Mouse (Mus musculus): Measurements from ENCODE around the gene Mmgt1. TPM values are rescaled to one million over a fixed set of nuclear protein-coding genes. Genes with fewer than 3 reads are reported as not detected.

The Mmgt1 gene
- polyA plus RNA-seq, 1 experiment from 2014 or later = 52.1 TPM

GRCm38 (mm10) chrX:56597219-56597886, 516 bp downstream of the Mmgt1 start:
- no peaks in the 10 kb centered on the region for H3K9me3 ChIP-seq (ENCODE audit: control insufficient read depth, low read length)
- peak overlapping the region; percentile 78 for H3K27ac ChIP-seq (ENCODE audit: low read length)
- H3K4me2 ChIP-seq (ENCODE audit: low read length) = peak overlapping the region; percentile 50
- peak overlapping the region; percentile 74 for H3K9ac ChIP-seq (replicated peaks; ENCODE audit: low read depth, low read length)
- no peaks in the 10 kb centered on the region for H3K27me3 ChIP-seq (replicated peaks; ENCODE audit: control insufficient read depth, insufficient read depth, low read length)
- peak; percentile 71 for ATAC-seq
- peaks cover 5% of the 10 kb centered on the region for H3K4me1 ChIP-seq (replicated peaks; ENCODE audit: control insufficient read depth, insufficient read depth, low read length)
- WGBS = 16% methylated on average over 25 of the region's 25 CpGs
- H3K4me3 ChIP-seq (replicated peaks; ENCODE audit: low read length) = peak overlapping the region; percentile 73
- H3K36me3 ChIP-seq (ENCODE audit: control insufficient read depth, insufficient read depth) = no peaks in the 10 kb centered on the region; the same call in 1 of the 2 replicates

- Histone ChIP-seq H3K4me3 (replicated peaks; ENCODE audit: low read length) (no peak overlapping the region), H3K4me2 (ENCODE audit: low read length) (no peak overlapping the region), H3K27me3 (replicated peaks; ENCODE audit: control insufficient read depth, insufficient read depth, low read length) (no peaks in the 10 kb centered on the region), H3K36me3 (ENCODE audit: control insufficient read depth, insufficient read depth) (no peaks in the 10 kb centered on the region), H3K9me3 (ENCODE audit: control insufficient read depth, low read length) (no peaks in the 10 kb centered on the region), H3K27ac (ENCODE audit: low read length) (no peak overlapping the region), H3K9ac (replicated peaks; ENCODE audit: low read depth, low read length) (no peak overlapping the region), H3K4me1 (replicated peaks; ENCODE audit: control insufficient read depth, insufficient read depth, low read length) (no peaks in the 10 kb centered on the region)
- WGBS = 65% methylated on average over 2 of the region's 2 CpGs
- ATAC-seq = peak; percentile 47; the same call in 1 of the 2 replicates
These were observed 19.7 kb downstream of the Mmgt1 start for GRCm38 (mm10) chrX:56578200-56578599.

- 25% methylated on average over 6 of the region's 6 CpGs for WGBS
These were observed 25.4 kb downstream of the Mmgt1 start for GRCm38 (mm10) chrX:56572465-56572864.

GRCm38 (mm10) chrX:56553584-56553983, 44.3 kb downstream of the Mmgt1 start:
- 86% methylated on average over 3 of the region's 3 CpGs for WGBS
- Histone ChIP-seq H3K36me3 (ENCODE audit: control insufficient read depth, insufficient read depth) (no peaks in the 10 kb centered on the region), H3K4me3 (replicated peaks; ENCODE audit: low read length) (no peak overlapping the region), H3K27me3 (replicated peaks; ENCODE audit: control insufficient read depth, insufficient read depth, low read length) (no peaks in the 10 kb centered on the region), H3K4me2 (ENCODE audit: low read length) (no peak overlapping the region), H3K9ac (replicated peaks; ENCODE audit: low read depth, low read length) (no peak overlapping the region), H3K9me3 (ENCODE audit: control insufficient read depth, low read length) (no peaks in the 10 kb centered on the region), H3K4me1 (replicated peaks; ENCODE audit: control insufficient read depth, insufficient read depth, low read length) (no peaks in the 10 kb centered on the region), H3K27ac (ENCODE audit: low read length) (no peak overlapping the region)
- ATAC-seq = no peak

More at GRCm38 (mm10) chrX:56572465-56572864, 25.4 kb downstream of the Mmgt1 start:
- Histone ChIP-seq H3K27ac (ENCODE audit: low read length) (no peak overlapping the region), H3K9ac (replicated peaks; ENCODE audit: low read depth, low read length) (no peak overlapping the region), H3K4me2 (ENCODE audit: low read length) (no peak overlapping the region), H3K4me1 (replicated peaks; ENCODE audit: control insufficient read depth, insufficient read depth, low read length) (no peaks in the 10 kb centered on the region), H3K9me3 (ENCODE audit: control insufficient read depth, low read length) (no peaks in the 10 kb centered on the region), H3K27me3 (replicated peaks; ENCODE audit: control insufficient read depth, insufficient read depth, low read length) (no peaks in the 10 kb centered on the region), H3K36me3 (ENCODE audit: control insufficient read depth, insufficient read depth) (no peaks in the 10 kb centered on the region), H3K4me3 (replicated peaks; ENCODE audit: low read length) (no peak overlapping the region)
- ATAC-seq = no peak

- Histone ChIP-seq H3K4me3 (replicated peaks; ENCODE audit: low read length) (no peak within 1 kb of the TSS), H3K9me3 (ENCODE audit: control insufficient read depth, low read length) (no peaks in the 10 kb centered on the region), H3K36me3 (ENCODE audit: control insufficient read depth, insufficient read depth) (no peaks in the 10 kb centered on the region), H3K9ac (replicated peaks; ENCODE audit: low read depth, low read length) (no peak within 1 kb of the TSS), H3K27me3 (replicated peaks; ENCODE audit: control insufficient read depth, insufficient read depth, low read length) (no peaks in the 10 kb centered on the region), H3K4me2 (ENCODE audit: low read length) (no peak within 1 kb of the TSS), H3K4me1 (replicated peaks; ENCODE audit: control insufficient read depth, insufficient read depth, low read length) (no peaks in the 10 kb centered on the region), H3K27ac (ENCODE audit: low read length) (no peak within 1 kb of the TSS)
- no peak for ATAC-seq
- 87% methylated on average over 7 of the region's 7 CpGs for WGBS
These were observed 48.4 kb downstream of the Mmgt1 start, which contains the start of gene Gm648 for GRCm38 (mm10) chrX:56549506-56549905. TSS of gene Gm648 (minus strand) at chrX:56549606.

- Histone ChIP-seq H3K4me1 (replicated peaks; ENCODE audit: control insufficient read depth, insufficient read depth, low read length) (no peaks in the 10 kb centered on the region), H3K9me3 (ENCODE audit: control insufficient read depth, low read length) (no peaks in the 10 kb centered on the region), H3K4me2 (ENCODE audit: low read length) (no peak overlapping the region), H3K27ac (ENCODE audit: low read length) (no peak overlapping the region), H3K27me3 (replicated peaks; ENCODE audit: control insufficient read depth, insufficient read depth, low read length) (no peaks in the 10 kb centered on the region), H3K36me3 (ENCODE audit: control insufficient read depth, insufficient read depth) (no peaks in the 10 kb centered on the region), H3K9ac (replicated peaks; ENCODE audit: low read depth, low read length) (no peak overlapping the region), H3K4me3 (replicated peaks; ENCODE audit: low read length) (no peak overlapping the region)
- 0 out of 2 replicates have a peak, but pooled peaks have one; percentile 49 for ATAC-seq
- 51% methylated on average over 4 of the region's 4 CpGs for WGBS
These were observed 60.7 kb downstream of the Mmgt1 start for GRCm38 (mm10) chrX:56537162-56537561.

Small RNA genes lying within 50 kb of the gene (microRNA-seq; reads per million reads assigned to microRNA genes)
- not detected for gene Mir5116

Other genes with a start within 250 kb of the Mmgt1 start
- 16.4 and 22.3 TPM in 2 replicates for gene Smim10l2a, start 223.5 kb downstream of the Mmgt1 start, polyA plus RNA-seq (2015; fragmentation: Nextera tagmentation; extraction: Ambion mirVana)
- gene Gm2174, start 150.1 kb downstream of the Mmgt1 start, polyA plus RNA-seq (2015; fragmentation: Nextera tagmentation; extraction: Ambion mirVana) = 1.4 and 2.7 TPM in 2 replicates
- gene Ints6l, start 143.2 kb downstream of the Mmgt1 start, polyA plus RNA-seq (2015; fragmentation: Nextera tagmentation; extraction: Ambion mirVana) = 16.8 and 18.2 TPM in 2 replicates
- gene Gm10477, start 73.3 kb downstream of the Mmgt1 start, polyA plus RNA-seq (2015; fragmentation: Nextera tagmentation; extraction: Ambion mirVana) = not detected in 2 replicates
- gene Gm648, start 48.5 kb downstream of the Mmgt1 start, polyA plus RNA-seq (2015; fragmentation: Nextera tagmentation; extraction: Ambion mirVana) = 0.24 TPM in 1 of 2 replicates, not detected in the other
- 53.3 and 54.4 TPM in 2 replicates for gene Slc9a6, start 11.7 kb upstream of the Mmgt1 start, polyA plus RNA-seq (2015; fragmentation: Nextera tagmentation; extraction: Ambion mirVana)
- 103 and 125 TPM in 2 replicates for gene Fhl1, start 133.7 kb upstream of the Mmgt1 start, polyA plus RNA-seq (2015; fragmentation: Nextera tagmentation; extraction: Ambion mirVana)
- gene Map7d3, start 224.3 kb upstream of the Mmgt1 start, polyA plus RNA-seq (2015; fragmentation: Nextera tagmentation; extraction: Ambion mirVana) = 0.14 and 0.16 TPM in 2 replicates